Mouse (Mus musculus): ENCODE measurements at regions not wholly inside any gene's neighbourhood (a gene's known extent, or its start where the extent isn't known, plus 50 kb on each side); places are given as distances from the start of the nearest gene placed in this dataset.

- no peak overlapping the region for H3K9ac ChIP-seq (ENCODE audit: insufficient read depth, low read depth)
- dilution Hi-C loops (cut with MboI; ENCODE audit: extremely low pct_ligation_motif_present, extremely low pct_unique_long_range_greater_than_20kb, low sequenced_read_pairs): no loop called here
These were observed 311.2 kb downstream of the Cenpc1 start for GRCm38 (mm10) chr5:85754227-85754626.

GRCm38 (mm10) chr5:85753109-85753508 lies 312.3 kb downstream of the Cenpc1 start:
- TF ChIP-seq USF2 (conservative IDR thresholded peaks at IDR 0.05; ENCODE audit: low read depth, low read length): no peak
- Histone ChIP-seq H3K27ac (ENCODE audit: insufficient read depth, low read depth) (no peak overlapping the region), H3K79me2 (replicated peaks; ENCODE audit: control insufficient read depth, extremely low read depth, insufficient read depth, poor library complexity, severe bottlenecking) (no peaks in the 10 kb centered on the region), H3K4me2 (ENCODE audit: insufficient read depth, low read depth, poor library complexity, severe bottlenecking) (no peak overlapping the region), H3K36me3 (replicated peaks in 1 of 2; ENCODE audit: control insufficient read depth in 1 of 2, insufficient read depth in 1 of 2, low read length in 1 of 2) (no peaks in the 10 kb centered on the region), H3K4me3 (replicated peaks in 1 of 3; ENCODE audit: low read depth in 2 of 3, low read length in 2 of 3, poor library complexity in 1 of 3) (no peak overlapping the region), H3K9ac (ENCODE audit: insufficient read depth, low read depth) (no peak overlapping the region), H3K27me3 (replicated peaks) (no peaks in the 10 kb centered on the region), H3K9me3 (replicated peaks; ENCODE audit: low read length) (no peaks in the 10 kb centered on the region), H3K4me1 (ENCODE audit: control insufficient read depth in 1 of 2, insufficient read depth in 2 of 2) (no peaks in the 10 kb centered on the region)
- in situ Hi-C loops (cut with MboI; ENCODE audit: low pct_ligation_motif_present, low pct_unique_long_range_greater_than_20kb, low sequenced_read_pairs): loop anchor here (25.0 kb wide), 1 partner anchor 166 kb away; no protein-coding TSS in a partner anchor
- dilution Hi-C loops (cut with MboI; ENCODE audit: extremely low pct_ligation_motif_present, extremely low pct_unique_long_range_greater_than_20kb, low sequenced_read_pairs): no loop called here
- DNase-seq (ENCODE audit: extremely low read depth): no peak

More at GRCm38 (mm10) chr5:85754227-85754626, 311.2 kb downstream of the Cenpc1 start:
- in situ Hi-C loops (cut with MboI; ENCODE audit: low pct_ligation_motif_present, low pct_unique_long_range_greater_than_20kb, low sequenced_read_pairs): loop anchor here (25.0 kb wide), 1 partner anchor 167 kb away; no protein-coding TSS in a partner anchor
- no peak overlapping the region for H3K27ac ChIP-seq (ENCODE audit: insufficient read depth, low read depth)
- no peaks in the 10 kb centered on the region for H3K27me3 ChIP-seq (replicated peaks)
- no peak overlapping the region for H3K4me3 ChIP-seq (replicated peaks in 1 of 3; ENCODE audit: low read depth in 2 of 3, low read length in 2 of 3, poor library complexity in 1 of 3)
- no peak for TF ChIP-seq POLR2A (IDR thresholded peaks at IDR 0.05; ENCODE audit: low read depth, low read length)
- TF ChIP-seq CHD2 (IDR thresholded peaks at IDR 0.05; ENCODE audit: low read length): no peak
- TF ChIP-seq ZC3H11A (IDR thresholded peaks at IDR 0.05; ENCODE audit: low read depth, low read length): no peak
- TF ChIP-seq JUND (conservative IDR thresholded peaks at IDR 0.05; ENCODE audit: low read depth, low read length): no peak
- TF ChIP-seq MAFK (IDR thresholded peaks at IDR 0.05; ENCODE audit: insufficient replicate concordance, low read length): no peak
- no peak for TF ChIP-seq USF1 (IDR thresholded peaks at IDR 0.05; ENCODE audit: low read depth, low read length)
- TF ChIP-seq JUN (IDR thresholded peaks at IDR 0.05; ENCODE audit: insufficient read depth, low read depth, low read length): no peak
- TF ChIP-seq EP300 (IDR thresholded peaks at IDR 0.05; ENCODE audit: low read length): no peak
- no peak for TF ChIP-seq MEF2A (IDR thresholded peaks at IDR 0.05; ENCODE audit: borderline replicate concordance, low read depth, low read length)
- no peaks in the 10 kb centered on the region for H3K36me3 ChIP-seq (replicated peaks in 1 of 2; ENCODE audit: control insufficient read depth in 1 of 2, insufficient read depth in 1 of 2, low read length in 1 of 2)
- H3K9me3 ChIP-seq (replicated peaks; ENCODE audit: low read length): no peaks in the 10 kb centered on the region
- DNase-seq (ENCODE audit: extremely low read depth): no peak
- no peak overlapping the region for H3K4me2 ChIP-seq (ENCODE audit: insufficient read depth, low read depth, poor library complexity, severe bottlenecking)
- no peaks in the 10 kb centered on the region for H3K4me1 ChIP-seq (ENCODE audit: control insufficient read depth in 1 of 2, insufficient read depth in 2 of 2)
- H3K79me2 ChIP-seq (replicated peaks; ENCODE audit: control insufficient read depth, extremely low read depth, insufficient read depth, poor library complexity, severe bottlenecking): no peaks in the 10 kb centered on the region

- H3K27me3 ChIP-seq (replicated peaks): no peaks in the 10 kb centered on the region
- H3K36me3 ChIP-seq (replicated peaks in 1 of 2; ENCODE audit: control insufficient read depth in 1 of 2, insufficient read depth in 1 of 2, low read length in 1 of 2): no peaks in the 10 kb centered on the region
- dilution Hi-C loops (cut with MboI; ENCODE audit: extremely low pct_ligation_motif_present, extremely low pct_unique_long_range_greater_than_20kb, low sequenced_read_pairs) (no loop called here), in situ Hi-C loops (cut with MboI; ENCODE audit: low pct_ligation_motif_present, low pct_unique_long_range_greater_than_20kb, low sequenced_read_pairs) (loop anchor here (25.0 kb wide), 1 partner anchor 164 kb away; no protein-coding TSS in a partner anchor)
- no peak for DNase-seq (ENCODE audit: extremely low read depth)
- no peak for TF ChIP-seq MYC (IDR thresholded peaks at IDR 0.05; ENCODE audit: low read depth, low read length)
- TF ChIP-seq MXI1 (IDR thresholded peaks at IDR 0.05; ENCODE audit: low read depth, low read length): no peak
- TF ChIP-seq TBP (conservative IDR thresholded peaks at IDR 0.05; ENCODE audit: low read depth, low read length): no peak
- TF ChIP-seq GABPA (IDR thresholded peaks at IDR 0.05; ENCODE audit: insufficient replicate concordance, low read depth, low read length): no peak
- no peak for TF ChIP-seq ZKSCAN1 (IDR thresholded peaks at IDR 0.05; ENCODE audit: borderline replicate concordance, low read depth, low read length)
- no peak for TF ChIP-seq JUN (IDR thresholded peaks at IDR 0.05; ENCODE audit: insufficient read depth, low read depth, low read length)
- no peak for TF ChIP-seq ETS1 (conservative IDR thresholded peaks at IDR 0.05; ENCODE audit: low read depth, low read length)
- no peak for TF ChIP-seq RAD21 (IDR thresholded peaks at IDR 0.05; ENCODE audit: low read depth, low read length)
- TF ChIP-seq KAT2A (IDR thresholded peaks at IDR 0.05; ENCODE audit: insufficient replicate concordance, low read length): no peak
- no peak for TF ChIP-seq RCOR1 (conservative IDR thresholded peaks at IDR 0.05; ENCODE audit: low read depth, low read length)
- no peak for TF ChIP-seq JUND (conservative IDR thresholded peaks at IDR 0.05; ENCODE audit: low read depth, low read length)
- TF ChIP-seq ZC3H11A (IDR thresholded peaks at IDR 0.05; ENCODE audit: low read depth, low read length): no peak
- no peak for TF ChIP-seq CTCF (conservative IDR thresholded peaks at IDR 0.05 in 1 of 2, IDR thresholded peaks at IDR 0.05 in 1 of 2; ENCODE audit: low read depth in 2 of 2, low read length in 2 of 2)
- no peak for TF ChIP-seq MAX (IDR thresholded peaks at IDR 0.05; ENCODE audit: low read length)
- TF ChIP-seq SMC3 (IDR thresholded peaks at IDR 0.05; ENCODE audit: low read depth, low read length): no peak
- H3K4me1 ChIP-seq (ENCODE audit: control insufficient read depth in 1 of 2, insufficient read depth in 2 of 2): no peaks in the 10 kb centered on the region
- no peak overlapping the region for H3K4me3 ChIP-seq (replicated peaks in 1 of 3; ENCODE audit: low read depth in 2 of 3, low read length in 2 of 3, poor library complexity in 1 of 3)
- no peaks in the 10 kb centered on the region for H3K9me3 ChIP-seq (replicated peaks; ENCODE audit: low read length)
- H3K4me2 ChIP-seq (ENCODE audit: insufficient read depth, low read depth, poor library complexity, severe bottlenecking): no peak overlapping the region
- no peaks in the 10 kb centered on the region for H3K79me2 ChIP-seq (replicated peaks; ENCODE audit: control insufficient read depth, extremely low read depth, insufficient read depth, poor library complexity, severe bottlenecking)
- no peak overlapping the region for H3K9ac ChIP-seq (ENCODE audit: insufficient read depth, low read depth)
- H3K27ac ChIP-seq (ENCODE audit: insufficient read depth, low read depth): no peak overlapping the region
These were observed 313.7 kb downstream of the Cenpc1 start for GRCm38 (mm10) chr5:85751649-85752048.

Data from CH12.LX (cell line).